Mouse (Mus musculus): ENCODE measurements around the gene Ttyh2.

DNA sequence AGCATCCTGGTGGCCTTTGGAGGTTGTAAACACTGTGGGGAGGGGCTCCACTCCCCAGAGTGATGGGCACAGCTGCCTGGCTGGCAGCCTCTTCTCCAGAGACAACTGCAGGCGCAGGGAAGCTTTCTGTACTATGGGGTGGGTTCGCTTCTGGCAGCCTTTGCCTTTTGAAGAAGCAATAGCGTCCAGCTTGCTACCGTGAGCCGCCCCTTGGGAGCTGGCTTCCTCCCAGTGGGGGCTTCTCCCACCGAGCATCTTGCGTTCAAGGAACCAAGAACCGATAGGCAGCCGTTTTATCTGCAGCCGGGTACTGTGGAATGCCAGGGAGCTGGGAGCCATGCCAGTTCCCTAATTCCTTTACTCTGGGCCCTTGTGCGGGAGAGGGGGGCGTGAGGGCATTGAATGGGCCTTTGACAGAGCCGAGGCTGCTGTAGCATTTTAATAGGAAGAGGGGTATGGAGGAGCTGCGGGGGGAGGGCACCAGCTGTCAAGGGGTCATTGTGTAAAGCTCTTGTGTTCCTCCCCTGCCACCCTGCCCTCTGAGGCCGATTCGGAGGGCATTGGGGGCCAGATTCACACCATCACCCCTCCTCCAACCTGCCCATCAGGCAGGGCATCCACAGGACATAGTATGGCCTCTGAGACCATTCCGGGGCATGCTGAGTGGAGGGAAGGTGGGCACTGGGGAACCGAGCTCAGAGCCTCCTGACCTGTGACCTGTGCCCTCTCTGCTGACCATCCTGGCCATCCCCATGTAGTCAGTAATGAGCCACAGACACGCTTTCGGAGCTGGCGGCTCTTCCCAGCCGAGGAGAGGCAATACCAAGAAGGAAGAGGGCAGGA, 29.1 kb downstream of the Ttyh2 start:
- TF ChIP-seq POLR2AphosphoS5 (IDR thresholded peaks at IDR 0.05; ENCODE audit: insufficient replicate concordance, low read depth, low read length) (no peak), CTCF (IDR thresholded peaks at IDR 0.05; ENCODE audit: low read depth, low read length) (no peak)
